Mouse (Mus musculus): Measurements from ENCODE around the gene Olfr453. TPM values are rescaled to one million over a fixed set of nuclear protein-coding genes. Genes with fewer than 3 reads are reported as not detected.

The Olfr453 gene
- polyA plus RNA-seq (2012; rRNA removed) = not detected in 2 replicates

GRCm38 (mm10) chr6:42739071-42739470 is at the start of gene Olfr453:
Gene Olfr453, plus strand, starts transcription at chr6:42739371.
- WGBS = 90% methylated on average over 1 of the region's 1 CpGs
- no peak for DNase-seq (ENCODE audit: low read depth, low spot score)

- no peak for DNase-seq (ENCODE audit: low read depth, low spot score)
Observed at GRCm38 (mm10) chr6:42689761-42690160, 49.4 kb upstream of the Olfr453 start.

GRCm38 (mm10) chr6:42692154-42692516 is 47.0 kb upstream of the Olfr453 start:
- DNase-seq (ENCODE audit: low read depth, low spot score) = no peak
- WGBS = 1% methylated on average over 10 of the region's 10 CpGs

GRCm38 (mm10) chr6:42692517-42693190 is 46.5 kb upstream of the Olfr453 start:
- under 1% methylated on average over 32 of the region's 32 CpGs for WGBS
- peak; percentile 39 for DNase-seq (ENCODE audit: low read depth, low spot score)

- DNase-seq (ENCODE audit: low read depth, low spot score) = no peak
- WGBS = 25% methylated on average over 28 of the region's 28 CpGs
Observed at GRCm38 (mm10) chr6:42709291-42710211, 29.6 kb upstream of the Olfr453 start, which contains the start of gene Tcaf1. Gene Tcaf1, minus strand, starts transcription at chr6:42710088.

- no peak for DNase-seq (ENCODE audit: low read depth, low spot score)
- 80% methylated on average over 8 of the region's 8 CpGs for WGBS
Observed at GRCm38 (mm10) chr6:42714668-42715067, 24.5 kb upstream of the Olfr453 start.

GRCm38 (mm10) chr6:42717973-42718372 is 21.2 kb upstream of the Olfr453 start:
- DNase-seq (ENCODE audit: low read depth, low spot score) = no peak

GRCm38 (mm10) chr6:42742303-42742702 is 3.1 kb downstream of the Olfr453 start:
- 73% methylated on average over 5 of the region's 5 CpGs for WGBS
- no peak for DNase-seq (ENCODE audit: low read depth, low spot score)

GRCm38 (mm10) chr6:42747846-42748245 is 8.7 kb downstream of the Olfr453 start:
- DNase-seq (ENCODE audit: low read depth, low spot score) = no peak

- WGBS = 81% methylated on average over 1 of the region's 1 CpGs
- DNase-seq (ENCODE audit: low read depth, low spot score) = no peak
Observed at GRCm38 (mm10) chr6:42756104-42756503, 16.9 kb downstream of the Olfr453 start, which contains the start of gene Olfr38. Gene Olfr38, plus strand, starts transcription at chr6:42756404.

- no peak for DNase-seq (ENCODE audit: low read depth, low spot score)
- 91% methylated on average over 1 of the region's 1 CpGs for WGBS
Observed at GRCm38 (mm10) chr6:42777066-42777465, 37.9 kb downstream of the Olfr453 start.

GRCm38 (mm10) chr6:42784793-42785192 is 45.6 kb downstream of the Olfr453 start, which contains the start of gene Olfr452:
Gene Olfr452, plus strand, starts transcription at chr6:42785093.
- DNase-seq (ENCODE audit: low read depth, low spot score) = no peak

- DNase-seq (ENCODE audit: low read depth, low spot score) = no peak
- 48% methylated on average over 4 of the region's 4 CpGs for WGBS
Observed at GRCm38 (mm10) chr6:42790247-42790948, 51.2 kb downstream of the Olfr453 start.

GRCm38 (mm10) chr6:42790949-42791556 is 51.9 kb downstream of the Olfr453 start:
- DNase-seq (ENCODE audit: low read depth, low spot score) = no peak
- WGBS = 60% methylated on average over 9 of the region's 9 CpGs

GRCm38 (mm10) chr6:42794982-42795381 is 55.8 kb downstream of the Olfr453 start:
- WGBS = 83% methylated on average over 3 of the region's 3 CpGs

More at GRCm38 (mm10) chr6:42794982-42795381, 55.8 kb downstream of the Olfr453 start:
- DNase-seq (ENCODE audit: low read depth, low spot score) = no peak

Other genes with a start within 250 kb of the Olfr453 start
- gene Olfr455, start 191.8 kb upstream of the Olfr453 start, polyA plus RNA-seq (2012; rRNA removed) = not detected in 2 replicates
- not detected in 2 replicates for gene Tcaf3, start 141.7 kb upstream of the Olfr453 start, polyA plus RNA-seq (2012; rRNA removed)
- gene Tcaf2, start 94.1 kb upstream of the Olfr453 start, polyA plus RNA-seq (2012; rRNA removed) = 1.2 and 2.8 TPM in 2 replicates
- 5.1 and 7.0 TPM in 2 replicates for gene Tcaf1, start 29.3 kb upstream of the Olfr453 start, polyA plus RNA-seq (2012; rRNA removed)
- gene Olfr38, start 17.0 kb downstream of the Olfr453 start, polyA plus RNA-seq (2012; rRNA removed) = not detected in 2 replicates
- gene Olfr452, start 45.7 kb downstream of the Olfr453 start, polyA plus RNA-seq (2012; rRNA removed) = not detected in 2 replicates
- gene Olfr450, start 72.6 kb downstream of the Olfr453 start, polyA plus RNA-seq (2012; rRNA removed) = not detected in 2 replicates
- gene Olfr449, start 95.0 kb downstream of the Olfr453 start, polyA plus RNA-seq (2012; rRNA removed) = not detected in 2 replicates
- gene Olfr448, start 151.1 kb downstream of the Olfr453 start, polyA plus RNA-seq (2012; rRNA removed) = not detected in 2 replicates
- not detected in 2 replicates for gene Olfr447, start 169.5 kb downstream of the Olfr453 start, polyA plus RNA-seq (2012; rRNA removed)
- not detected in 2 replicates for gene Olfr446, start 182.0 kb downstream of the Olfr453 start, polyA plus RNA-seq (2012; rRNA removed)
- gene Olfr444, start 209.7 kb downstream of the Olfr453 start, polyA plus RNA-seq (2012; rRNA removed) = not detected in 2 replicates

Measured in large intestine, adult 2 months (tissue).